Mouse (Mus musculus) heart, adult 9 months (tissue): ENCODE measurements around the gene Tmem50a.

ENCODE experiments used
- DNase-seq, 2 experiments: peaks; one replicate each; pipeline ENCODE4 v3.0.0; 2022; ENCODE audit warnings: low spot score in 2 of 2

Tmem50a gene

DNA sequence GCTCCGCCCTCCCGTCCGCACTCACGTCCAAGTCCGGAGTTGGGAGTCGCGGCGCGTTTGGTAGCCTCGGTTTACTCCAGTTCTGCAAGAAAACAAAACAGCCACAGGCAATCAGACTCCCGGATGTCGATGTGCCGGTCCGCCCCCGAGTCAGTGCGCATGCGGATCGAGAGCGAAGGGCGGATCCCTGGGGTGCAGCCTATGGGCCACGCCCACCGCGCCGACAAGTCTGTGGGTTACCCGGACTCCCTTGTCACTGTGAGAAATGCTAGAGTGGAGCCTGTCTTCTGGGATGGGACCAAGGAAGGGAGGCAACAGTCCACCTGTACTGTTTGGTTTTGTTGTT is at the start of gene Tmem50a:
Gene Tmem50a (minus strand): TSS at position 161 of the 346 bp plus-strand sequence.
- peak; percentile 94 to 95 for DNase-seq

DNA sequence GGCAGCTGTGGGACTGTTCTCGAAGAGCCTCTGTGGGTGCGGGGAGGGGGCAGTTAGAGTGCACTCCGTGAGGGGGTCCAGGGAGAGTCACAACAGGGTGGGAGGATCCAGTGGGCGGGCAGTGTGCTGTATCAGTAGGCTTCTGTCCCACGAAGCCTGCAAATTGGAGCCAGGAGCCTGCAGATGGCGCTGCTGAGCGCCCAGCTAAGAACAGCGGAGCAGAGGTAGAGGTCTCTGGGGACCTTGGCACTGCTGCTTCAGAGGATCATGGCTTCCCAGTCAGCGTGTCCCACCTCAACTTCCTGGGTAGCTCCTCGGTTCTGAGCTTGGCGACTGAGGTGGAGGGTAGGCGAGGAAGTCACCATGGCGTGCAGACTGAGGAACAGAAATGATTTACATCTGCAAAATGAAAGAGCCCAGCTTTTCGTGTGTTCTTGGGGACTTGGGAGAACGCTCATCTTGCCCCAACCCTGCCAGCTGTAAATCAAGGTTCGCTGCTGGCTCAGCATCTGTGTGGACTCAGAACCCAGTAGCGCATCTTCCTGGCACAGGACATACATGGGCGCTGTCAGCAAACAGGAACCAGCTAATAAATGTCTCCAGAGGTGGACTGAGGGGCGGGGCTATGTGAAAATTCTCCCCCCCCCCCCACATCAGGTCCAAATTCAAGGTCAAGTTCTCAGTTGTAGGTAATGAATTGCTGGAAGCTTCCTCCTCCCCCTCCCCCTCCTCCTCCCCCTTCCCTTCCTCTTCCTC is 48.4 kb upstream of the Tmem50a start:
- no peak for DNase-seq

DNA sequence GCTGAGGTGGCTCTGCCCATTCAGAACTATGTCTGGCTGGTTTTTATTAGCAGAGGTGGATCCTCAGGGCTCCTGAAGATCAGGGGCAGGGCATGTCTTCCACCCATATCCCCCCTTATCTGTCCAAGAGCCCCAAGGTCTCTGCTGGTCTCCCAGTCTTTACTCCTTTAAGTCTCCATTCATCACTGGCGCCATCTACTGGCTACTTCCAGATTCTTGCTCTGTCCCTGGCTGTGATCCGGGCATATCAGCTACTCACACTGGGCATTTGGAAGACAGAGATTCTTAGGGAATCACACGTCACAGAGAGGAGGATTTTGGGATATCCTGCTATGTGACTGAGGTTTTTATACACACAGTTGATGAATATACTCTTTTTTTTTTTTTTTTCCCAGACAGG is 41.5 kb upstream of the Tmem50a start:
- DNase-seq: peak; percentile 42 to 53

DNA sequence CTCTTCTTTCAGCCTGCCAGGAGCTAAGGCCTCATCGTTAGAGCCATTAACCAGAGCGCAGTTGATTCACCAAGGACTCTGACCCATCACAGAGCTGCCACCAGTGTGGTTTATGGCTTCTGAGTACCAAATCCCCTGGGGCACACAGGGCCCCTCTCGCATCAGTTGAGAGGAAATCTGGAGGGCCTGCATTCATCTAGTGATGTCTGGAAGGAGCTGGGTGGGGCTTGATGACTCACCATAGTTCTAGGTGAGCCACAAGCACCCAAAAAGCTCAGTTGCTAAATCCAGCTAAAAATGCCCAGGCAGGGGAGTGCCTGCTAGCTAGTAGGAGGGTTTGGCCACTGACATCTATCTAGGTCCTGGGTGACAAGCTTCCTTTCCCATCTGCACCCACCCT is 41.0 kb upstream of the Tmem50a start:
- no peak for DNase-seq

DNA sequence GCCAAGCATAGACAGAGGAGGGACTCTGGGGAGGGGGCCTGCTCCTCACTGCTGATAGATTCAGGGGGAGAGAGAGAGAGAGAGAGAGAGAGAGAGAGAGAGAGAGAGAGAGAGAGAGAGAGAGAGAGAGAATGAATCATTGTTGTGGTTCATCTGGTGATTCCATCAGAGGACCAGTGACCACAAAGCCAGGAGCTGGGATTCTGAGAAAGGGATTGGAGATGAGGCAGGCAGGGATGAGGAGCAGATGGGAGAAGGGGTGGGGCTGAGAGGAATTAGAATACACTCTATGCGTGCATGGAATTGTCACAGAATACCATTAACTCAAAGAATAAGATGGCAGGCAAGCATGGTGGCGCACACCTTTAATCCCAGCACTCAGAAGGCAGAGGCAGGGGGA is 40.4 kb upstream of the Tmem50a start:
- no peak for DNase-seq

DNA sequence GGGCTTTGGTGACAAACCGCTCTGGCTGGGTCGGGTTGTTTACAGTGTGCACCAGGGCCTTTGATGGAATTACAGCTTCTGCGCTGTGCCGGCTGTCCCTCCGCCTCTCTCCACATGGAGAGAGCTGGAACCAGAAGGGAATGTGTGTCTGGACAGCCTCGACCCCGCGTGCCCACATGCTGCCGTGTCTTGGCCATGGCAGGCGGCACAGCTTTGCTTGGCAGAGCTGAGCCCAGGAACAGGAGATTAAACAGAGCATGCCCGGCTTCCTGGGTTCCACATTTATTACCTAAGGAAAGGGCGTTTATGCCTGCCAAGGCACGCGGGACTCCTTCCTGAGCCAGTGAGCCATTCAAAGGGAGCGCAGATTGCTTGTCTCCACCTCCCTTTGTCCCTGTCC is 39.6 kb upstream of the Tmem50a start:
- no peak for DNase-seq

DNA sequence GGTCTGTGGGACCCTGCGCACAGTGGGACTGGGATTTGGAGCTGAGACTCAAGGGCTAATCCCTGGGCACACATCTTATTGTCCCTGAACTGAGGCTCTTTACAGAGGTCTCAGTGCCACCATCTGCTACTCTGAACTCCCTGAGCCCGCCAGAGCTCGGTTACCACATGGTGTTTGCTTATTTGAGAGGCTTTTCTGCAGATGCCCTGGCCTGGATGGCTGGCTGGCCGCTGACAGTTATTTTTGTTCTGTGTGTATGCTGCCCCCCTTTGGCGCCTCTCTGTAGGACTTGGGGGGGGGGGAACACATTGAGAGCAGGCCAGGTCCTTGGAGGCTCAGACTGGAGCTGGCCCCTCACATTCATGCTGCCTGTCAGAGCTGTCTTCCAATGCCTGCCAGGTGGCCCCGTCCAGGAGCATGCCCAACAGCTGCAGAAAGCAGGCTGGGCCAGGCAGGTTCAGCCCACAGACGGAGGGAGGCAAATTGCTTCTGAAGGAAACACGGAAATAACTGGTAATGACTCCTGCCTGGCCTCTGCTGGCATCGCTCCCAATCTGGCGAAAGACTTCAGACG is 35.8 kb upstream of the Tmem50a start:
- DNase-seq: no peak

DNA sequence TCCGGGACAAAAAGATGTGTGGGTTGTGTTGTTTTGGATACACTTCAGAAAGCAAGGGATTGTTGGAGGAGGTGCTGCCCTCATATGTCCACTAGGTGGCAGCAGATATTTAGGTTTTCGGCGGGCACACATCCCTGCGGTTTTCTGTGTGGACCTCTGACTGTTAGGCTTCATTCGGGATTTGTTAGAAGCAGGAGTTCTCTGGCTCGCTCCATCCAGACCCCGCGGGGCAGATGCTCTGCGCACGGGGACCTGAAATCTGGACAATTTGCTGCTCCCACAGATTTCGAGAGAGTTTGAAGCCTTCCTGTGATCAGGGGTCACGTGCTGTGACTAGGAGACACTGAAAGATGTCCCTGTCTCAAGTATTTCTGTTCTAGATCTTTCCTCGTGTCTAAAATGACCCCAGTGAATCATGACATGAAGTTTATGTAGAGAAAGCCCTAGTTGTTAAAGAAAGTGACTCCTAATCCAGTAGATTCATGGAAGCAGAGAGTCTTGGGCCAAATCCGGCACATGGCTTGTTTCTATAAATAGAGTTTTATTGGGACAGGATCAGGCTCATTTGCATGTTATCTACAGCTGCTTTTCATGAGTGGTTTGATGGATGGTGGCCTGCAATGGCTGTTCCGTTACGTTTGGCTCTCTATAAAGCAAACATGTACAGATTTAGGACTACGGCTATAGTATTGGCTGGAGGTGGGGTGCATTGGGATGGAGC is 31.4 kb upstream of the Tmem50a start:
- peak; percentile 47 to 65 for DNase-seq

DNA sequence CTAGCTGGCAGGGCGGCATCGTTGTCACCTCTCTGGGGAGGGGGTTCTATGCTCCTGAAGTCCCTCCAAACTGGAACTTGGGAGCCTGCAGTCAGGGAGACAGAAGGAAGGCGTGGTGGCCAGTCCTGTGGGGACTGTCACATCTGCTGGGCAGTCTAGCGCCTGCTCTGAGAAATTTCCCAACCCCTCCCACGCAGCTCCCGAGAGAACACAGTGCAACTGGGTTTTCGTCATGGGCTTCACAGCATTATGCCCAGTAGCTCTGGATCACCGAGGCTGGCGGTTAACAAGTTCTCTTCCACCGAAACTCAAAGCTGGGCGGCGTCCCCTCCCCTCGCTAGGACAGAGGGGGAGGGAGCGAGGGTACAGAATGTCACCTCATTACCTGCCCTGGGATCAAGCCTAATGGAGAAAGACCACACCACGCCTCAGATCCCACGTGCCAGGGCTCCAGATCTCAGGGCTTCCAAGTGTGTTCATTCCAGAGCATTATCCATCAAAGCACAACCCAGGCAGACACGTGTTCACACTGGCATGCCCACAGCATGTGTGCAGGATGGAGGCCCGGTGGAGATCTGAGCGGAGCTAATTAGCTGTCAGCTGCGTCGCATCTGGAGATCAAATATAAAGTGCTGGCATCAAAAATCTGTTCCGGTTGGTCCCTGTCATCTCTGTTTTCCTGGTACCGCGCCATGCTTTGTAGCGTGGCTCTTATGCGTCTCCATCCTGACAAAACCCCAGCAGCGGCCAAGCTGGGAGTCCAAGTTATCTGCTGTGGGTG is 29.1 kb upstream of the Tmem50a start:
- DNase-seq: no peak

DNA sequence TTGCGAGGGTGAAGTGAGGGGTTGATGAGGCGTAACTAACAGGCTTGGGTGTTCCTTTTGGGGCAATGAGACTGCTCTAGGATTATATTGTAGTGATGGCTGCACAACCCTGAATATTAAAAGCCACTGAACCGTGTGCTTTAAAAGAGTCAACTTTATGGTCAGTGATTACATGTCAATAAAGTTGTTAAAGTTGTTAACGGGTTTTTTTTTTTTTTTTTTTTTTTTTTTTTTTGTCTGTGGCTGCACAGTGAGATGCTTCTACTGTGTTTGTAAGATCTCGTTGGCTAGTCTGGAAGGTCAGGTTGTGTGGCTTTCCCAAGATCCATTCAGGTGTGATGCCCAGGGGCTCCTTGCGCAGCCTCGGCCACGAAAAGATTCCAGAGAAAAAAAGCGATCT is 25.1 kb upstream of the Tmem50a start:
- DNase-seq: no peak

DNA sequence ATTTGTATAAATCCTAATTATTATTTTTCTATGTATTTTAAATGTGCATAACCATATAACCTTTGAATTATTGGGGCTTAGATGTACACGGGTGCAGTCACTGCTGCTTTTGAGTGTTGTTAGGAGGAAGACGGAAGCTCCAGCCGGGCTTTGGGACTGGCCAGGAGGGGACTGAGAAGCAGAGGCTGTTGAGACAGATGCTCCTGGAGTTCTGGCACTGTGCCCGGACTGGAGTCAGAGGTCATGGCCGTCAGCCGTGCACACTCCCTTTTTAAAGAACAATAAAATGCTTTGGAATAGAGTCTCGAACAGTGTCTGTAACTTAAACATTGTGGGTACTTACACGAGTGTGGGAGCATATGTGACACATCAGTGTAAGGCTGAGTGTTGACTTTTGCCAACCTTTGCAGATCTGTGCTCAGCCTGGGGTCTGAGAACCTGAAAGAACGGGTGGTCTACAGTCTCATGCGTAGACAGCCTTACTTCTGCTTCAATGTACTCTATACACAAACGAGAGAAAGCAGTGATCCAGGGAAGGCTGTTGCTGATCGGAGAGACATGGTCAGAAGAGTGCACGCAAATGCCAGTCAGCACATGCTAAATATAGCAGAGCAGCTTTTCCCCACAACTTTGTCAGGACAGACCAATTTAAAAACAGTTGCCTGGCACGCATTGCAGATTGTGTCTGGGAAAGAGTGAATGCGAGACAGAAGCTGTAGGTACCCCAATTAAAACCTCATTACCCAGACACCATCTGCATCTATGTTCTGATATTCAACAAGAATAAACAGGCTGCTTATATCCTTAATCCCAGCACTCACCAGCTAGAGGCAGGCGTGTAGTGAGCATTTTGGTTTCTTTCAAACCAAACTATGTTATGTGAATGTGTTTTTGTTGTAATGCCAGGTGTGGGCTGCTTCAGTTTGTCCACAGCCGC is 22.7 kb upstream of the Tmem50a start:
- no peak for DNase-seq

DNA sequence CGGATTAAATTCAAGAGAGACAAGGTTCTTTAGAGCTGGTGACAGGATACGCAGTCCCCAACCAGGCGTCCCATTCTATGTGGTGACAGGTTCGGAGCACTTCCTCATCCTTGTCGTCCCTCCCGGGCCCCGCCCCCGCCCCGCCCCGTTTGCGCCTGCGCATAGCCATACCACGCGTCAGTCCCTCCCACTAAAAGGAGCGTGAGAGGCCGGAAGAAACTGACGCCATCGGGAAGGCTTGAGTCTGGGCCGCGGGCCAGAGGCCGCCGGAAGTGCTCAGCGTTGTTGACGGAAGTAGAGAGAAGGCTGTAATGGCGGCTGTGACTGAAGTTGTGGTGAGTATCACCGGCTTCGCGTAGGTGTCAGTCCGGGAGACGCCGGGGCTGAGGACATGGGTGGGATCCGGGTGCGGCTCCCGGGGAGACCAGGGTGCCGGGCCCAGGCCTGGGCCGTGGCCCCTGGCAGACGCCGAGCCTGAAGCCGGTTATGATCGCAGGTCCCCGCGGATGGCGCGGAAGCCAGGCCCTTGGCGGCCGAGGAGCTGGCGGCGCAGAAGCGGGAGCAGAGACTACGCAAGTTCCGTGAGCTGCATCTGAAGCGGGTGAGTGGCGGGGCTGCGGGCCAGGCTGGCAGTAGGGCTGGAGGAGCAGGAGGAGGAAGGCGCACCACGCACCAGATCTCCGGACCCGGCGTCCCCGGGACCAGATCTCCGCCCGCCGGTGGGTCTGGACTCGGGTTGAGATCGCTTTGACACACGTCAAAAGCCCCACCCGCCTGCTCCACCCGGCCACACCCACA is 16.1 kb upstream of the Tmem50a start, which contains the start of gene Syf2:
Gene Syf2 (plus strand): TSS at position 215 of the 798 bp plus-strand sequence.
- DNase-seq: peak; percentile 93 to 95

DNA sequence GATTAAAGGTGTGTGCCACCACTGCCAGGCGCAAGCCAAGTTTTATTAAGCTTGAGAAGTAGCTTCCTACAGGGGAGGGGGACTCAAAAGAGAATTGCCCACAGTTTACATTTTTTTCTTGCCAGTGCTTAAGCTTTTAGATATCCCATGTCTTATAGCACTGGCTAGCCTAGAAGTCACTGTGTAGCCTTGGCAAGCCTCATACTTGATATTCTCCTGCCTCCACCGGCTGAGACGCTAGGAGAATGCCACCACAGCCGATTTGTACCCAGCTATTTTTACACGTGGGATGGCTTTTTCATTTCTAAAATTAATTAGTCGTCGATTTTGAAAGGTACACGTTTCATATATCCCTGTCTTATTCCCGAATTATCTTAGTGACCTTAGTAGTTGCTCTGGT is 15.4 kb upstream of the Tmem50a start:
- DNase-seq: no peak

DNA sequence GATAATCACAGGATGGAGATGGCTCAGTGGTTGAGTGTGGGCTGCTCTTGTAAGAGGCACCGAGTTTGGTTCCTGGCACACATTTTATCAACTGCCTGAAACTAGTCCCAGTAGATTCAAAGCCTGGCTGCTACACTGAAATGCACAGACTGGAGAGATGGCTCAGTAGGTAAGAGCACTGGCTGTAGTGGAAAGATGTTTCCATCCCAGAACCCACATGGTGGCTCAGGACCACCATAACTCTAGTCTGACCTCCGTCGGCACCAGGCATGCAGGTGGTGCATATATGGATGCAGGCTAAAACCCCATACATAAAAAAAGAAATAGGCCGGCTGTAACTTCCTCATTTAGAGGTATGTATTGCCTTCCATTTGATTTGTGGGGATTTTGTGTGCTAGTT is 14.7 kb upstream of the Tmem50a start:
- no peak for DNase-seq

DNA sequence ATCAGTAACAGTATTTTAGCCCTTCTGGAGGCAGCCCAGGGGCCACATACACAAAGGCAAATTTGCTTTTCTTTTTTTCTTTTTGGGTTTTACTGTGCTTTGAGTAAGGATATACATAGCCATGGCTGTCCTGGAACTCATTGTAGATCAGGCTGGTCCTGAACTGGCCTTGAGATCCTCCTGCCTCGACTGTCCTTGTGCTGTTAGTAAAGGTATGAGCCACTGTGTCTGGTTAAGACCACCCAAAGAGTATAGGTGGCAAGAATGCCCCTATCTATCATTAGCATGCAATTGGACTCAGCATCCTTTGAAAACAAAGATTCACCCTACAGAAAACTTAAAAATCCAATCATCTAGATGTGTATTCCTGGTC is 13.6 kb upstream of the Tmem50a start:
- DNase-seq: no peak

DNA sequence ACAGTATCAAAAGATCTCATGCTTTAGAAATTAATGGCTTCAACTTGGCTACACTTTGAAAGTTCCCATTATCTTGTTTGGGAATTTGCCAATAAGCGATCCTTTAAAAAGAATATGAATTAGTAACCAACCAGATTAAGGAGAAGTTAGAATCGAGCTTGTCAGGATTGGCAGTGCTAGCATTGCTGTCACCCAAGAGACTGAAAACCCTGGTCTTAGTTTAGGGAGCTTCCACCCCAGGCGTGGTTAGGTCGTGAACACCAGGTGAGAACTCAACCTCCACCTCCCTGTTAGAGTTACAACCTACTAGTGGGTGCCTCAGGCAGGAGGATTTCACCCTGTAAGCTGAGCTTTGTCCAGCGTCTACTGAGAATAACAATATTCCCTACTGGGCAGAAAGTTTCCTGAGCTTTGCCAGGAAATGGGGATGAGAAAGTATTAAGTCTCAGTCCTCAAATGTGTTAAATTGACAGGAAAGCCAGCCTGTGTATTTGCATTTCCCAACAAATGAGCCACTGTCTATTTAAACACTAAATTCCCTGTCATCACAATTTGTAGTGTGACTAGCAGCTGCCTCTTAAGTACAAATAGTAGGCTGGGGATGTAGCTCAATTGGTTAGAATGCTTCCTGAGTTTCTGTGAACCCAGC is 13.1 kb upstream of the Tmem50a start:
- DNase-seq: no peak

DNA sequence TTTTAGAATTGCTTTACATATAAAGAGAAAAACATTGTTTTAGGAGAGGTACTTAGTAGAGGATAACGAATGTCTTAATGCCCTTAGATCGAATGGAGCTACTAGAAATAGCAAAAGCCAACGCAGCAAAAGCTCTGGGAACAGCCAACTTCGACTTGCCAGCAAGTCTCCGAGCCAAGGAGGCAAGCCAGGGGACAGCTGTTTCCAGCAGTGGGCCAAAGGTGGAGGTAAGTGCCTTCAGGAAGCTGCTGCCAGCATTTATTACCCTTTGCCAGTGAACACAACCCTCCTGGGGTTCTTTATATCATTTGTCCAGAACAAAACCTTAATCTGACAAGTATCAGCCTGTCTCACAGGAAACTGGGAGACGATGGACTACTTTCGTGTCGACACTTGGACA is 10.4 kb upstream of the Tmem50a start:
- DNase-seq: no peak

DNA sequence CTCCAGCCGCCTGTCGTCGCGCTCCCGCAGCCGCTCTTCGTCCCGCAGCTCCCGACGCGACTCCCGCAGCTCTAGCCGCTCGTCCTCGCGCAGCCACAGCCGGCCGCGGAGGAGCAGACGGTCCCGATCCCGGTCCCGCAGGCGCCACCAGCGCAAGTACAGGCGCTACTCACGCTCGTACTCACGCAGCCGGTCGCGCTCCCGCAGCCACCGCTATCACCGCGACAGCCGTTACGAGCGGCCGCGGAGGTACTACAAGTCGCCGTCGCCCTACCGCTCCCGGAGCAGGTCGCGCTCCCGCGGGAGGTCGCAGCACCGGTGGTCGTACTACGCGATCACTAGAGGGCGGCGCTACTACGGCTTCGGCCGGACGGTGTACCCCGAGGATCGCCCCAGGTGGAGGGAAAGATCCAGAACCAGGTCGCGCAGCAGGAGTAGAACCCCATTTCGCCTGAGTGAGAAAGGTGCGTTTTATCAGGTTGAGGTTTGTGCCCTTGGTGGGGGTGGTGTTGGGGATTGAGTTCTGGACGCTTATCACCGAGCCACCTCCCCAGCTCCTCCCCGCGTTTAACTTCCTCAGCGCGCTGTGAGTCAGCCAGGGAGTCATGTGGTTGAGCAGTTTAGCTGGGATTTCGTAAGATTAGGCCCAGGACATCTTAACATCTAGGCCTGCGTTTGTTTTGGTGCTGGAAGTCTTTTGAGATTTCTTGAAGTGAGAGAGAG is 9.4 kb upstream of the Tmem50a start:
- DNase-seq: peak; percentile 74 to 79
